Mouse (Mus musculus) midbrain, postnatal 0 days (tissue): ENCODE results near the gene Zfp729b. TPM values are rescaled to one million over a fixed set of nuclear protein-coding genes. Genes with fewer than 3 reads are reported as not detected.
A peak's percentile ranks its signal among the peaks of the same experiment; 100 is the strongest.

Source experiments
- ATAC-seq: fragments of 200-750 bp; cut with Nextera tagmentation; 2 replicates; pipeline ENCODE4 v1.8.0; 2017; ENCODE audit warnings: moderate number of reproducible peaks, mild to moderate bottlenecking, moderate TSS enrichment, moderate library complexity; ENCODE audit not compliant: low FRiP score
- DNase-seq: peaks from one replicate; pipeline ENCODE4 v3.0.0-alpha.2; 2015; ENCODE audit warnings: low spot score
- H3K27ac ChIP-seq: fragments of 300-500 bp; sonication (generic); 2 replicates; pipeline ENCODE4 v1.5.1; 2014; ENCODE audit warnings: low read depth, mild to moderate bottlenecking, low read length, mixed read lengths
- H3K27me3 ChIP-seq: fragments of 300-500 bp; sonication (generic); 2 replicates; pipeline ENCODE4 v1.6.1; 2014; ENCODE audit warnings: low read length, control low read depth, mixed read lengths; ENCODE audit not compliant: insufficient read depth
- H3K36me3 ChIP-seq: fragments of 300-500 bp; sonication (generic); 2 replicates; pipeline ENCODE4 v1.6.1; 2014; ENCODE audit warnings: low read length, control low read depth, mixed read lengths; ENCODE audit not compliant: insufficient read depth
- H3K4me1 ChIP-seq: fragments of 300-500 bp; sonication (generic); 2 replicates; pipeline ENCODE4 v1.6.1; 2014; ENCODE audit warnings: mild to moderate bottlenecking, control low read depth, antibody characterized with exemption, low read length, mixed read lengths; ENCODE audit not compliant: insufficient read depth
- H3K4me2 ChIP-seq: fragments of 300-500 bp; sonication (generic); 2 replicates; pipeline ENCODE4 v1.6.1; 2014; ENCODE audit warnings: low read depth, mild to moderate bottlenecking, low read length, mixed read lengths; ENCODE audit not compliant: poor library complexity, severe bottlenecking
- H3K4me3 ChIP-seq: fragments of 300-500 bp; sonication (generic); 2 replicates; pipeline ENCODE4 v1.5.1; 2014; ENCODE audit warnings: low read depth, mild to moderate bottlenecking, low read length, moderate library complexity
- H3K9ac ChIP-seq: fragments of 300-500 bp; sonication (generic); replicated peaks from 2 replicates; pipeline ENCODE4 v1.6.1; 2014; ENCODE audit warnings: mild to moderate bottlenecking, low read length, moderate library complexity, mixed read lengths; ENCODE audit not compliant: poor library complexity, severe bottlenecking
- H3K9me3 ChIP-seq: fragments of 300-500 bp; sonication (generic); 2 replicates; pipeline ENCODE4 v1.6.1; 2016; ENCODE audit warnings: low read length, control low read depth
- CTCF ChIP-seq: IDR thresholded peaks from 2 replicates; pipeline ENCODE4 v1.5.1; 2016; ENCODE audit warnings: antibody characterized with exemption, mild to moderate bottlenecking
- WGBS: fragments of 180-500 bp; shearing (Covaris S2); extraction: QIAGEN DNeasy Blood & Tissue Kit; methylation state at CpG from one replicate; pipeline ENCODE4 v1.1.7; 2014; 5-methylcytosine and 5-hydroxymethylcytosine counted together
- polyA plus RNA-seq: library from polyadenylated mRNA; unstranded; fragments of >200 nt; fragmentation: Nextera tagmentation; extraction: Ambion mirVana; gene quantifications from 2 replicates; pipeline ENCODE4 v1.2.1, GENCODE M21; 2015
- total RNA-seq: library from RNA; depleted of rRNA; stranded (reverse); fragments of >200 nt; gene quantifications from 2 replicates; pipeline ENCODE4 v1.2.3, GENCODE M21; 2014; rRNA removed

Gene Zfp729b
- 9.4 and 11.6 TPM in 2 replicates for total RNA-seq
- polyA plus RNA-seq, result 3.4 and 4.1 TPM in 2 replicates

GRCm38 (mm10) chr13:67609066-67609876, at the start of gene Zfp729b:
Gene Zfp729b, minus strand, starts transcription at chr13:67609707.
- TF ChIP-seq CTCF, result peak; percentile 68
- Histone ChIP-seq H3K9ac (peak within 1 kb of the TSS; percentile 48), H3K27me3 (no peaks in the 10 kb centered on the region), H3K4me1 (no peaks in the 10 kb centered on the region), H3K4me3 (peak within 1 kb of the TSS; percentile 66), H3K9me3 (no peaks in the 10 kb centered on the region), H3K36me3 (no peaks in the 10 kb centered on the region), H3K4me2 (peak within 1 kb of the TSS; percentile 54), H3K27ac (peak within 1 kb of the TSS; percentile 74)
- DNase-seq, result peak; percentile 91
- peak; percentile 98 for ATAC-seq
- 2% methylated on average over 20 of the region's 20 CpGs for WGBS

GRCm38 (mm10) chr13:67652496-67652895, 43.0 kb upstream of the Zfp729b start:
- Histone ChIP-seq H3K4me1 (no peaks in the 10 kb centered on the region), H3K27me3 (no peaks in the 10 kb centered on the region), H3K36me3 (no peaks in the 10 kb centered on the region), H3K9me3 (no peaks in the 10 kb centered on the region), H3K4me2 (no peak overlapping the region), H3K9ac (no peak overlapping the region), H3K27ac (no peak overlapping the region), H3K4me3 (no peak overlapping the region)
- 33% methylated on average over 3 of the region's 3 CpGs for WGBS
- no peak for TF ChIP-seq CTCF
- DNase-seq, result no peak
- no peak for ATAC-seq

- Histone ChIP-seq H3K4me1 (no peaks in the 10 kb centered on the region), H3K4me2 (peak within 1 kb of the TSS; percentile 51), H3K36me3 (no peaks in the 10 kb centered on the region), H3K4me3 (peak within 1 kb of the TSS; percentile 76), H3K27ac (peak within 1 kb of the TSS; percentile 62), H3K9me3 (no peaks in the 10 kb centered on the region), H3K9ac (peak within 1 kb of the TSS; percentile 69; the same call in 1 of the 2 replicates), H3K27me3 (no peaks in the 10 kb centered on the region)
- WGBS, result under 1% methylated on average over 19 of the region's 19 CpGs
- DNase-seq (peak; percentile 94), ATAC-seq (peak; percentile 99)
- TF ChIP-seq CTCF, result peak; percentile 74
These were observed 27.9 kb upstream of the Zfp729b start, which contains the start of the genes Gm49345 and Zfp729a for GRCm38 (mm10) chr13:67637294-67638007. Gene Gm49345, minus strand, starts transcription at chr13:67637769. Gene Zfp729a, minus strand, starts transcription at chr13:67637791.

- no peaks in the 10 kb centered on the region for H3K36me3 ChIP-seq
- no peaks in the 10 kb centered on the region for H3K4me1 ChIP-seq
- H3K27ac ChIP-seq, result no peak overlapping the region
- DNase-seq (no peak), ATAC-seq (no peak)
- 94% methylated on average over 4 of the region's 4 CpGs for WGBS
- no peak for TF ChIP-seq CTCF
- no peaks in the 10 kb centered on the region for H3K9me3 ChIP-seq
- H3K4me2 ChIP-seq, result no peak overlapping the region
- H3K9ac ChIP-seq, result no peak overlapping the region
- H3K4me3 ChIP-seq, result peak overlapping the region; percentile 66; the same call in 1 of the 2 replicates
- no peaks in the 10 kb centered on the region for H3K27me3 ChIP-seq
These were observed 601 bp upstream of the Zfp729b start for GRCm38 (mm10) chr13:67610108-67610507.

- H3K4me2 ChIP-seq, result no peak overlapping the region
These were observed 36.8 kb downstream of the Zfp729b start for GRCm38 (mm10) chr13:67572591-67573189.

More at GRCm38 (mm10) chr13:67572591-67573189, 36.8 kb downstream of the Zfp729b start:
- H3K4me1 ChIP-seq, result no peaks in the 10 kb centered on the region
- H3K9ac ChIP-seq, result no peak overlapping the region
- no peak overlapping the region for H3K4me3 ChIP-seq
- DNase-seq (no peak), ATAC-seq (no peak)
- WGBS, result 60% methylated on average over 5 of the region's 5 CpGs
- no peak for TF ChIP-seq CTCF
- no peak overlapping the region for H3K27ac ChIP-seq
- no peaks in the 10 kb centered on the region for H3K36me3 ChIP-seq
- H3K27me3 ChIP-seq, result no peaks in the 10 kb centered on the region
- no peaks in the 10 kb centered on the region for H3K9me3 ChIP-seq
